Mouse (Mus musculus): ENCODE measurements around the gene Abcb8.

Gene Abcb8

DNA sequence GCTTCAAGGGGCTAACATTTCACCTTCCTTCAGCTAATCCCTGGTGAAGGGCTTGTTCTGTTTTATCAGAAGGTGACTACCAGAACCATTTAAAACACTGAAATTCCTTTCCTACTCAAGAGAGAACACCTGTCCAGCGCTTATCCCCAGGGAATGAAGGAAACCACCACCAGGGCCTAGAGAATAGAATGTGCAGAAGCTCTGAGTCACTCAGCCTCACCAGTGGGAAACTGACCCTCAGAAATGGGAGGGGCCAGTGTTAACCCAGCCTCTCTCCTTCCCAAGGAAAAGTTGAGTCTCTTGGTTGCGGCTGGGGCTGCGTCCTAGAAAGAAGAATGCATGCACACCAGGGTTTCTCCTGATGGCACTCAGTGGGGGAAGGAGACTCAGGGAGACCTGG lies 61.6 kb downstream of the Abcb8 start:
- DNase-seq (ENCODE audit: low read depth, low spot score), result no peak

DNA sequence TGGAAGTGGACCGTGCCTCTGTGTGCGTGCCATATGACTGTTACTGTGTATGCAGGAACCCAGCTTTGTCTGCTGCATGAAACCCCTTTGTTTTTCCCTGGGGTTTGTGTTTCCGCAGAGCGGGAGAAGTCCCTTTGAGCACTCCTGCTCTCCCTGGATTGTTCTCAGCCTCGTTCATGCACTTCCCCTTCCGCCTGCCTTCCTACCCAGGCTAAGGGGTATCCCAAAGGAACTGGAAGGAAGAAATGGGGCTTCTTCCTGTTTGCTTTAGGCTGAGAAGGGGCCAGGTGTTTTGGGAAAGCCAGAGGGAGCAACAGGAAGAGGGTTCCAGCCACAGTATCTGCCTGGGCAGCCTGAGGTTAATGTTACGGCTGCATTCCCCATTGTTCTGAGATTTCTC lies 62.1 kb downstream of the Abcb8 start:
- no peak for DNase-seq (ENCODE audit: low read depth, low spot score)

Measured in retina, postnatal 7 days (tissue).